Mouse (Mus musculus) spleen, postnatal 36 days (tissue): Measurements from ENCODE around the gene C1s2.
"Not testable (repeated sequence)": the region's sequence is repeated elsewhere in the genome, so short reads cannot be mapped to it uniquely, and the experiment has no call there.

ENCODE experiments used
- DNase-seq, 2 experiments: peaks; one replicate each; pipeline ENCODE4 v3.0.0; 2022; ENCODE audit warnings: low spot score in 2 of 2, mixed read lengths in 1 of 2

C1s2 gene

DNA sequence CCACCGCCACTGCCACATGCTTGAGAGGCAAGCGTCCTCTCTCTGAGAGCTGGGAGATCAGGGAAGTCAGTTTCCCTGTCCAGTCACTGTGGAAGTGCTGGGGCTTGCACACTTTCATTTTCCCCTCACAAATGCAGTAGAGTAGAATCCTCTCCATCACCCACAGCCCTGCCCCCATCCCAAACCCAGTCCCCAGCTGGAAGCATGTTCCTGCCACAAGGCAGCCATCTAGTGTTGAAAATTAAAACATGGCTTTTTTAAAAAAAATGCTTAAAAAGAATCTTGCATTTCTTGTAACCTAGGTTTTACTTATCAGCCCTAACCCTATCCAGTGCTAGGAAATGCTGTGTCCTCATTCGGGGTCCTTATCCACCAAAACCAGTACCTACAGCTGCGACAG, 4.2 kb upstream of the C1s2 start:
- DNase-seq = no peak

DNA sequence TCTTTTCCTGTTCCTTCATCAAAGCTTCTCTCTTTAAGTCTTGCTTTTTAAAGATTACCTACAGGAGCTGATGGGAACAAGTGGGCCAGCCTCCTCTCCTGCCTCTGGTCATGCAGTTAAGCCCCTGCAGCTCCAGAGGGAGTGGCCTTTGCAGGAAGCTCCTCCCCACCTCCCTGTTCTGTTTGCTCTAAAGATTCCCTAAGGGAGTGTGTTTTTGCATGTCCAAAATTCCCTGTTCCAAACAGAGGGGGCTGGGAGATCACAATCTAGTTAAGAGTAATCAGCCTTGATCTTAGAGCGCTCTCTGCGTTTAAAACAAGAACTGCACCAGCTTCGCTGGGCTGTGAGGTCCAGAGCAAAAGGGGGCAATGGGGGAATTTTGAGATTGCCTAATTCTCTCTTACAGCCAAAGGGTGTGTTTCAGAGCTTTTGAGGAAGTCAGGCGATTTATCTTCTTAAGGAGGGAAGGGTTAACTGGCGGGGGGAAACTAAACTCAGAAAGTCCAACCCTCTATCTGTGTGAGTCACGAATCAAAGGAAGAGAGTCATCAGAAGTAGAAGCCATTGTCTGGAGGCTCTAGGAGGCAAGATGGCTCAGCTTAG, 1.1 kb upstream of the C1s2 start:
- DNase-seq = not testable (repeated sequence)

DNA sequence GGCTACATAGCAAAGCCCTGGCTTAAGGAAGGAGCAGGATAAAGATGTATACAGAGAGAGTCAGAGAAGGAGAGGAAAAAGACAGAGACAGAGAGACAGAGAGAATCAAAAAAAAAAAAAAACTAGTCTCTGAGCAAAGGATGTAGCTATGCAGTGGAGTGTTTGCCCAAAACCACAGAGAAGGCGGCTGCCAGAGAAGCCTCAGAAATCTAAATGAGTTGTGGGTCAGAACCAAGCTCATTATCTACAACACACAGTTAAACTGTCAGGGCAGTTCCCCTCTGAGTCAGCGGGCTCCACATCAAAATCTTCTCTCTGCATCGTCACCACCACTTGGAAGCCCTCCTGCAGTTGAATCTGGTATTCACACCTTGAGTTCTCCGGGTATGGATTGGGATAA, 5.1 kb downstream of the C1s2 start:
- DNase-seq = no peak

DNA sequence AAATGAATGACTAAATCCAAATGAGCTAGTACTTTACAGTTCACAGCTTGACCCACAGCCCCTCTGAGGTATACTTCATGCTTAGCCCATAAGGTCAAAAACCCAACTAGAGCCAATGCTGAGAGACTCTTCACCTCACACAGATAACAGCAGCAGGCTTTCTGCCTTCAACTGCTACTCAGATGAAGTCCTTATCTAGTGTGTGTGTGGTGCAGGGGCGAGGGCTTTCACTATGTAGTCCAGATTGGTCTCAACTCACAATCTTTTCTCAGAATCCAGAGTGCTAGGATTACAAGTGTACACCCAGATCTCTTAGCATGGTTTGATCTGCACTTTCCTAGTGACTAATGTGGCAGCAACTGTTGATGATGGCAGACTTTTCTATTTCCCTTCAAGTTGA, 9.7 kb downstream of the C1s2 start:
- DNase-seq = not testable (repeated sequence)

GRCm38 (mm10) chr6:124625612-124626011, 10.3 kb downstream of the C1s2 start:
- no peak for DNase-seq

DNA sequence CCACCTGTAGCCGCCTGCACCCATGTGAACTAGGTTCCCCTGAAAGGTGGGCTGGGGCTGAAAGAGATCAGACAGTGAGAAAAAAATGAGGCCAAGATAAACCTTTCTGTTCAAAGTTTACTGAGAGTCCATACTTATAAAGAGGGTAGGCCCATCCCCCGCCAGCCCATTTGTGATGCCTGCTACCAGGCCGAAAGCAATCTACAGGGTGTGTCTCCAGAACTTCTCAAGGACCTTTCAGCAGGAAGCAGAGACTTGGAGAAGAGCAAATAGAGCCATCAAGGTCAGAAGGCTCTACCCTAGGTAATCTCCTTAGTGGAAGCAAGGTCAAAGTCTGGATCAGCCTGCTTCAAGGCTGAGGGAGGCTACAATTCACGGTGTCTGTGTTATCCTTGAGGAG, 33.9 kb downstream of the C1s2 start:
- DNase-seq = no peak

DNA sequence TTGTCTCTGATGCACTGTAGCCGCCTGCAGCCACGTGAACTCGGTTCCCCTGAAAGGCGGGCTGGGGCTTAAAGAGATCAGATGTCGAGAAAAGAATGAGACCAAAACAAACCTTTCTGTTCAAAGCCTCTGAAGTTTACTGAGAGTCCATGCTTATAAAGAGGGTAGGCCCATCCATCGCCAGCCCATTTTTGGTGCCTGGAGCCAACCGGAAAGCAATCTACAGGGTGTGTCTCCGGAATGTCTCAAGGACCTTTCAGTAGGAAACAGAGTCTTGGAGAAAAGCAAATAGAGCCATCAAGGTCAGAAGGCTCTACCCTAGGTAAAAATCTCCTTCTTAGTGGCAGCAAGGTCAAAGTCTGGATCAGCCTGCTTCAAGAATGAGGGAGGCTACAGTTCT, 42.8 kb downstream of the C1s2 start:
- DNase-seq = no peak

DNA sequence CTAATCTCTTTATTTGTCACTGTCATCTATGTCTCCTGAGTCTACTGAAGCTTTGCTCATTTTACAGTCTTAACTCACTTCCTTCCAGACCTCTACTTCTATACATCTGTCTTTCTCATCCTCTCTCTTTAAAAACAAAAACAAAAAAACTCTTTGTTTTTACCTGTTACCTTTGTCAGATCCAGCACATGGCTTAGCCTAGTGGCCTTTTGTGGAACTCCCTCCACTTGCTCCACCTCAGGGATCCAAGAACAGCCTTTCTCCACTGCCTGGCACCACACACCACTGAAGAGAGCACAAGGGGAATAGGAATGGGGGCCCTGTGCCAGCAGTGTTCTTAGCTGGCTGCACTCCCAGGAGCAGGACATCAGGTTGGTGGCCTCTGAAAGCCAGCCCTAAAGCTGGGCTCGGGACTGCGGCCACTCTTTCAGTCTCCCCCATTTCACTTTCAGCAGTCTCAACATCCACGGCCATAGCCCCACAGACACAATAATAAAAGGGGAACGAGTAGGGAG, 43.6 kb downstream of the C1s2 start:
- DNase-seq = no peak

DNA sequence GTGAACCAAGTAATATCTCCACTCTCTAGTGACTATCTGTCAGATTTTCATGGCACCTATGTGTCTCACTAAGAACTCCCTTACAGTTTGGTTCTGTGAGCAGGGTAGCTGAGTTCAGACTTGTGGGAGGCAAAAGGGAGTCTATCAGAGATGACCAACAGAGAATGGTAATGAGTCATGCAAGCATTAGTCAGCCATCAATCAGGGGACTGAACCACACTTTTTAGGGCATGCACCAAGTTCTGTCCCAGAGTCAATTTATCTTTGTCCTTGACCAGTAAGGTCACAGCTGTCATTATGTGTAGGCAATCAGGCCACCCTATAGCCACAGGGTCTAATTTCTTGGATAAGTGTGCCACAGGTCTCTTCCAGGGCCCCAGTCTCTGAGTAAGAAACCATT, 47.1 kb downstream of the C1s2 start:
- DNase-seq = no peak

GRCm38 (mm10) chr6:124586266-124586665, 49.6 kb downstream of the C1s2 start:
- no peak for DNase-seq

- DNase-seq = no peak
Measured at GRCm38 (mm10) chr6:124585761-124586160, 50.1 kb downstream of the C1s2 start.

GRCm38 (mm10) chr6:124584935-124585334, 51.0 kb downstream of the C1s2 start:
- no peak for DNase-seq

GRCm38 (mm10) chr6:124582231-124582630, 53.7 kb downstream of the C1s2 start:
- DNase-seq = no peak

- not testable (repeated sequence) for DNase-seq
Measured at GRCm38 (mm10) chr6:124580155-124580554, 55.7 kb downstream of the C1s2 start.

GRCm38 (mm10) chr6:124575155-124575678, 60.7 kb downstream of the C1s2 start:
- DNase-seq = not testable (repeated sequence)
